Mouse (Mus musculus) heart, postnatal 14 days (tissue): Measurements from ENCODE around the gene Gabrb1. TPM values are rescaled to one million over a fixed set of nuclear protein-coding genes. Genes with fewer than 3 reads are reported as not detected.
A peak's percentile ranks its signal among the peaks of the same experiment; 100 is the strongest.

Experiments
- DNase-seq, 2 experiments: peaks; one replicate each; pipeline ENCODE4 v3.0.0; 2021 to 2022
- intact Hi-C: fragments of 180-260 bp; cut with DNase I; formaldehyde crosslinking; loops from one replicate; pipeline ENCODE4 v1.15.1; 2025
- total RNA-seq, 2 experiments: library from RNA; stranded (reverse); gene quantifications; 2 replicates each; pipeline ENCODE4 v1.2.3; 2021

Gabrb1 gene
- total RNA-seq, 2 experiments from 2014 or later = 0.02 to 0.05 TPM

- intact Hi-C loops = no loop called here
- DNase-seq = no peak
Measured at GRCm38 (mm10) chr5:71828342-71828741, 170.4 kb downstream of the Gabrb1 start.

GRCm38 (mm10) chr5:71828996-71829395 lies 171.1 kb downstream of the Gabrb1 start:
- intact Hi-C loops = no loop called here

GRCm38 (mm10) chr5:71830342-71830741 lies 172.4 kb downstream of the Gabrb1 start:
- intact Hi-C loops = no loop called here
- no peak for DNase-seq

More at GRCm38 (mm10) chr5:71828996-71829395, 171.1 kb downstream of the Gabrb1 start:
- no peak for DNase-seq

- intact Hi-C loops = no loop called here
- no peak for DNase-seq
Measured at GRCm38 (mm10) chr5:71842241-71842640, 184.3 kb downstream of the Gabrb1 start.

- intact Hi-C loops = no loop called here
- DNase-seq = no peak
Measured at GRCm38 (mm10) chr5:71898214-71898613, 240.3 kb downstream of the Gabrb1 start.

- intact Hi-C loops = no loop called here
- no peak for DNase-seq
Measured at GRCm38 (mm10) chr5:71903399-71903798, 245.5 kb downstream of the Gabrb1 start.

GRCm38 (mm10) chr5:71914028-71914427 lies 256.1 kb downstream of the Gabrb1 start:
- intact Hi-C loops = no loop called here
- no peak for DNase-seq

- no peak for DNase-seq
- intact Hi-C loops = no loop called here
Measured at GRCm38 (mm10) chr5:71915711-71916110, 257.8 kb downstream of the Gabrb1 start.

- DNase-seq = no peak
- intact Hi-C loops = no loop called here
Measured at GRCm38 (mm10) chr5:71917206-71917605, 259.3 kb downstream of the Gabrb1 start.

GRCm38 (mm10) chr5:71923636-71924035 lies 265.7 kb downstream of the Gabrb1 start:
- intact Hi-C loops = no loop called here

GRCm38 (mm10) chr5:71926336-71926735 lies 268.4 kb downstream of the Gabrb1 start:
- intact Hi-C loops = no loop called here

More at GRCm38 (mm10) chr5:71923636-71924035, 265.7 kb downstream of the Gabrb1 start:
- no peak for DNase-seq

GRCm38 (mm10) chr5:71930036-71930435 lies 272.1 kb downstream of the Gabrb1 start:
- DNase-seq = no peak
- intact Hi-C loops = no loop called here

More at GRCm38 (mm10) chr5:71926336-71926735, 268.4 kb downstream of the Gabrb1 start:
- DNase-seq = no peak

- intact Hi-C loops = no loop called here
Measured at GRCm38 (mm10) chr5:71951398-71951797, 293.5 kb downstream of the Gabrb1 start.

GRCm38 (mm10) chr5:71955070-71955685 lies 297.3 kb downstream of the Gabrb1 start:
- no peak for DNase-seq
- intact Hi-C loops = no loop called here

More at GRCm38 (mm10) chr5:71951398-71951797, 293.5 kb downstream of the Gabrb1 start:
- DNase-seq = peak in 1 of 2 experiments; percentile 1

GRCm38 (mm10) chr5:71964876-71965432 lies 307.0 kb downstream of the Gabrb1 start:
- intact Hi-C loops = no loop called here
- no peak for DNase-seq

- no peak for DNase-seq
- intact Hi-C loops = no loop called here
Measured at GRCm38 (mm10) chr5:71965529-71965928, 307.6 kb downstream of the Gabrb1 start.

GRCm38 (mm10) chr5:71970140-71970800 lies 312.4 kb downstream of the Gabrb1 start:
- intact Hi-C loops = no loop called here
- no peak for DNase-seq

- no peak for DNase-seq
- intact Hi-C loops = no loop called here
Measured at GRCm38 (mm10) chr5:71972831-71973230, 314.9 kb downstream of the Gabrb1 start.

- intact Hi-C loops = no loop called here
- no peak for DNase-seq
Measured at GRCm38 (mm10) chr5:71976133-71976532, 318.2 kb downstream of the Gabrb1 start.

GRCm38 (mm10) chr5:71976571-71977061 lies 318.7 kb downstream of the Gabrb1 start:
- intact Hi-C loops = no loop called here
- no peak for DNase-seq

- no peak for DNase-seq
- intact Hi-C loops = no loop called here
Measured at GRCm38 (mm10) chr5:71986561-71986960, 328.6 kb downstream of the Gabrb1 start.
